Comparison of ENCODE assay signal across 19 mouse cellular contexts in the genomic region with DNA sequence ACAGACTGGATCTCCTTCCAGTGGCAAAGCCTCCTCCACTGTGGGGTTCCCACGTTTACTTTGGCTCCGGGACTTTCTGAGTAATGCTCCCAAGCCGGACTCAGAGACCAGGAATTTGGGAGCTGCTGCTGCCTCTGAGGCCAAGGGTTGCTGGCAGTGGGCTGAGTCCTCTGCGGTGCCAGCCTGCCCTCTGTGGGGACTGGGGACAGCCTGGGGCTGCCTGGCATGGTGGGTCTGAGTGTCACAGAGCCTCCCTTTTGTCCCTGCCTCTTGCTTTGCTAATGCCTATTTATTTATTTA. TPM values are rescaled to one million over a fixed set of nuclear protein-coding genes. Genes with fewer than 3 reads are reported as not detected.
DNase-seq lines count a peak whose midpoint lies in the region; ATAC-seq and TF ChIP-seq lines count a peak whose summit lies in the region.
"Had no signal": no experiment of that assay in that cellular context is flagged by ENCODE, and none has a peak within 500 bp of the region (broad histone marks: within the 10 kb centered on the region; RNA-seq: fewer than 3 reads in every experiment).

No protein-coding gene starts in this region.

- H3K27ac ChIP-seq in cerebellum, adult 2 months (ENCODE audit: insufficient read depth, low read length): 0 out of 2 replicates have a peak overlapping the region, but pooled peaks have one; percentile 29
- peak overlapping the region; percentile 29; the same call in 1 of the 2 replicates for H3K27ac ChIP-seq in liver, embryonic 13.5 days
- H3K27ac ChIP-seq: embryonic facial prominence, embryonic 12.5 days; kidney, embryonic 15.5 days; limb, embryonic 13.5 days; macrophage had no signal

- H3ac ChIP-seq in myocyte (ENCODE audit: control insufficient read depth, insufficient read length): no peak overlapping the region

- no peak for TF ChIP-seq CTCF in cerebellum, adult 2 months (IDR thresholded peaks at IDR 0.05; ENCODE audit: borderline replicate concordance, insufficient read depth, low read depth, low read length)

- H3K79me2 ChIP-seq in myocyte (ENCODE audit: control insufficient read depth, insufficient read depth): no peaks in the 10 kb centered on the region

- 10% methylated on average over 4 of the region's 4 CpGs for WGBS in cerebellum, adult 2 months
- WGBS in liver, embryonic 13.5 days (ENCODE audit: insufficient replicate concordance): 78% methylated on average over 4 of the region's 4 CpGs

- intact Hi-C loops in heart, postnatal 36 days (cut with DNase I): no loop called here

- TF ChIP-seq POLR2A in cerebellum, adult 2 months (IDR thresholded peaks at IDR 0.05; ENCODE audit: borderline replicate concordance, insufficient read depth, low read length): no peak
- TF ChIP-seq POLR2A in myocyte (IDR thresholded peaks at IDR 0.05; ENCODE audit: insufficient read length, low read depth): no peak

- no peak for ATAC-seq in liver, embryonic 13.5 days (ENCODE audit: low read depth)
- ATAC-seq: activated CD4-positive, CD25-positive, alpha-beta regulatory T cell, adult 4 months; forebrain, embryonic 16.5 days; intestine, embryonic 16.5 days; Patski had no signal

- H3K27me3 ChIP-seq in cerebellum, adult 2 months (ENCODE audit: control insufficient read depth, insufficient read depth, low read length): no peaks in the 10 kb centered on the region
- H3K27me3 ChIP-seq in liver, embryonic 13.5 days: peaks cover 22% of the 10 kb centered on the region; the same call in 1 of the 2 replicates
- H3K27me3 ChIP-seq in myocyte (ENCODE audit: control insufficient read depth, insufficient read depth, insufficient read length): no peaks in the 10 kb centered on the region
- H3K27me3 ChIP-seq: embryonic facial prominence, embryonic 12.5 days; kidney, embryonic 15.5 days; limb, embryonic 13.5 days; Patski had no signal

- no peak overlapping the region for H3K4me3 ChIP-seq in cerebellum, adult 2 months (replicated peaks; ENCODE audit: insufficient read depth, low read depth, low read length)
- H3K4me3 ChIP-seq in liver, embryonic 13.5 days (replicated peaks): no peak overlapping the region
- no peak overlapping the region for H3K4me3 ChIP-seq in myocyte
- H3K4me3 ChIP-seq: embryonic facial prominence, embryonic 12.5 days; kidney, embryonic 15.5 days; limb, embryonic 13.5 days had no signal

- no peak overlapping the region for H3K4me2 ChIP-seq in liver, embryonic 13.5 days
- H3K4me2 ChIP-seq in myocyte (ENCODE audit: low read depth): peak overlapping the region; percentile 56
- H3K4me2 ChIP-seq: embryonic facial prominence, embryonic 12.5 days; kidney, embryonic 15.5 days; limb, embryonic 13.5 days; midbrain, embryonic 11.5 days had no signal

- H3K9me3 ChIP-seq in liver, embryonic 13.5 days (replicated peaks): 0 out of 2 replicates have a peak, but pooled peaks cover 5% of the 10 kb centered on the region
- H3K9me3 ChIP-seq: embryonic facial prominence, embryonic 12.5 days; kidney, embryonic 15.5 days; limb, embryonic 13.5 days had no signal

- no peak overlapping the region for H3K9ac ChIP-seq in liver, embryonic 13.5 days
- H3K9ac ChIP-seq: embryonic facial prominence, embryonic 12.5 days; kidney, embryonic 15.5 days; limb, embryonic 13.5 days had no signal

- H3K4me1 ChIP-seq in cerebellum, adult 2 months (ENCODE audit: control insufficient read depth, insufficient read depth, low read length): peaks cover 13% of the 10 kb centered on the region
- H3K4me1 ChIP-seq in liver, embryonic 13.5 days (replicated peaks): peaks cover 32% of the 10 kb centered on the region

- peak in 1 of 2 experiments; percentile 31 for DNase-seq in cerebellum, adult 2 months
- no peak for DNase-seq in cerebellum, adult 9-10 months
- DNase-seq in heart, postnatal 4 days: peak; percentile 16
- no peak for DNase-seq in heart, postnatal 36 days
- DNase-seq in liver, embryonic 13.5 days: no peak
- DNase-seq in liver: no peak
- no peak for DNase-seq in ovary, adult 18-20 months (ENCODE audit: low spot score)
- DNase-seq: B cell, adult 2 months; lung, adult 2 months had no signal

- H3K36me3 ChIP-seq in liver, embryonic 13.5 days: no peaks in the 10 kb centered on the region
- no peaks in the 10 kb centered on the region for H3K36me3 ChIP-seq in myocyte (ENCODE audit: control insufficient read depth, insufficient read depth)
- H3K36me3 ChIP-seq: embryonic facial prominence, embryonic 12.5 days; kidney, embryonic 15.5 days; limb, embryonic 13.5 days had no signal

TF ChIP-seq in myocyte, 11 proteins besides CTCF, POLR2A, EP300 and RAD21:
- TF ChIP-seq POLR2AphosphoS2 (IDR thresholded peaks at IDR 0.05; ENCODE audit: insufficient read length, low read depth) (no peak), MYOD1 (IDR thresholded peaks at IDR 0.05; ENCODE audit: control insufficient read depth in 1 of 3, insufficient read length in 2 of 3, low read depth in 2 of 3) (no peak), MAX (IDR thresholded peaks at IDR 0.05; ENCODE audit: low read depth) (no peak), MYOG (IDR thresholded peaks at IDR 0.05; ENCODE audit: control insufficient read depth in 1 of 3, insufficient read depth in 1 of 3, insufficient read length in 2 of 3, low read depth in 2 of 3) (no peak), SRF (IDR thresholded peaks at IDR 0.05; ENCODE audit: control insufficient read depth, insufficient read length, low read depth) (no peak), USF1 (IDR thresholded peaks at IDR 0.05; ENCODE audit: low read depth) (no peak), E2F4 (IDR thresholded peaks at IDR 0.05; ENCODE audit: insufficient read depth) (no peak), REST (IDR thresholded peaks at IDR 0.05; ENCODE audit: insufficient read depth, insufficient read length) (no peak), TCF3 (IDR thresholded peaks at IDR 0.05; ENCODE audit: insufficient read length, low read depth) (no peak), TCF12 (IDR thresholded peaks at IDR 0.05; ENCODE audit: insufficient read depth, poor library complexity, severe bottlenecking) (no peak), CEBPB (IDR thresholded peaks at IDR 0.05; ENCODE audit: insufficient read depth, poor library complexity, severe bottlenecking) (no peak)

RNA-seq across cellular contexts. Expression of gene Syf2, which starts 55.6 kb away (rescaled TPM):
- polyA plus RNA-seq in cerebellum, adult 2 months (2012; rRNA removed): 95.4 and 99.7 TPM in 2 replicates
- 10 to 100 TPM; 40.2 to 41.9 TPM for total RNA-seq in heart, postnatal 4 days (2021)
- 10 to 100 TPM; 56.1 to 65.6 TPM for total RNA-seq in heart, postnatal 36 days (2021)
- polyA plus RNA-seq in liver, embryonic 13.5 days (2015; fragmentation: Nextera tagmentation; extraction: Ambion mirVana): 61.7 and 77.5 TPM in 2 replicates
- polyA plus RNA-seq in myocyte (2012; fragmentation: generic; extraction: Trizol): 67.8 TPM
